Mouse (Mus musculus) spleen, embryonic (tissue): Measurements from ENCODE around the gene Mfap5.
"Not testable (repeated sequence)": the region's sequence is repeated elsewhere in the genome, so short reads cannot be mapped to it uniquely, and the experiment has no call there.

ENCODE experiments used
- CTCF ChIA-PET: fragments of 350-600 bp; sonication (Branson Sonifier 250); formaldehyde crosslinking; loops from one replicate; lab custom pipeline; 2022; lab: Charles Lee

The Mfap5 gene

GRCm38 (mm10) chr6:122556959-122557561 lies 51.4 kb downstream of the Mfap5 start:
- CTCF ChIA-PET: interaction anchor here (0.5 to 1.5 kb wide), 4 partner anchors 23 to 70 kb away, joined by 3 to 4 read pairs (median 3); no protein-coding TSS in a partner anchor

GRCm38 (mm10) chr6:122560427-122560826 lies 54.8 kb downstream of the Mfap5 start:
- CTCF ChIA-PET: interaction anchor here (0.6 to 0.7 kb wide), 3 partner anchors 28 to 1580 kb away, joined by 3 to 6 read pairs (median 4); no protein-coding TSS in a partner anchor

GRCm38 (mm10) chr6:122561005-122561404 lies 55.4 kb downstream of the Mfap5 start:
- CTCF ChIA-PET: interaction anchor here (0.6 to 0.7 kb wide), 3 partner anchors 27 to 1579 kb away, joined by 3 to 6 read pairs (median 4); no protein-coding TSS in a partner anchor

GRCm38 (mm10) chr6:122562463-122562862 lies 56.8 kb downstream of the Mfap5 start:
- CTCF ChIA-PET: interaction anchor here (0.7 kb wide), 1 partner anchor 336 kb away, joined by 4 read pairs; no protein-coding TSS in a partner anchor

GRCm38 (mm10) chr6:122565070-122565784 lies 59.6 kb downstream of the Mfap5 start:
- CTCF ChIA-PET: interaction anchor here (0.9 kb wide), 1 partner anchor 39 kb away, joined by 3 read pairs; no protein-coding TSS in a partner anchor

GRCm38 (mm10) chr6:122569113-122569512 lies 63.5 kb downstream of the Mfap5 start:
- CTCF ChIA-PET: no interaction called here

- CTCF ChIA-PET: interaction anchor here (0.6 kb wide), 1 partner anchor 1844 kb away, joined by 13 read pairs; no protein-coding TSS in a partner anchor
These were observed 64.1 kb downstream of the Mfap5 start for GRCm38 (mm10) chr6:122569762-122570161.

- CTCF ChIA-PET: no interaction called here
These were observed 65.3 kb downstream of the Mfap5 start for GRCm38 (mm10) chr6:122570695-122571616.

- CTCF ChIA-PET: no interaction called here
These were observed 65.9 kb downstream of the Mfap5 start for GRCm38 (mm10) chr6:122571617-122571959.

GRCm38 (mm10) chr6:122575037-122575436 lies 69.4 kb downstream of the Mfap5 start:
- CTCF ChIA-PET: not testable (repeated sequence)

GRCm38 (mm10) chr6:122577030-122577429 lies 71.4 kb downstream of the Mfap5 start:
- CTCF ChIA-PET: no interaction called here
